Mouse (Mus musculus): ENCODE measurements around the gene Mrpl20. TPM values are rescaled to one million over a fixed set of nuclear protein-coding genes. Genes with fewer than 3 reads are reported as not detected.

The Mrpl20 gene
- total RNA-seq, 2 experiments from 2014 or later = 38.3 to 49.1 TPM

GRCm38 (mm10) chr4:155829866-155830265 lies 27.2 kb downstream of the Mrpl20 start:
- no peak for DNase-seq
- intact Hi-C loops (cut with DNase I) = no loop called here

- DNase-seq = no peak
- intact Hi-C loops (cut with DNase I) = no loop called here
Observed at GRCm38 (mm10) chr4:155830596-155830995, 27.9 kb downstream of the Mrpl20 start.

GRCm38 (mm10) chr4:155831205-155831766 lies 28.6 kb downstream of the Mrpl20 start, which contains the start of gene Aurkaip1:
Gene Aurkaip1, plus strand, starts transcription at chr4:155831272.
- intact Hi-C loops (cut with DNase I) = no loop called here
- DNase-seq = peak; percentile 91 to 95

- no peak for DNase-seq
Observed at GRCm38 (mm10) chr4:155831831-155832230, 29.2 kb downstream of the Mrpl20 start.

GRCm38 (mm10) chr4:155832321-155832720 lies 29.6 kb downstream of the Mrpl20 start:
- intact Hi-C loops (cut with DNase I) = no loop called here
- DNase-seq = no peak

More at GRCm38 (mm10) chr4:155831831-155832230, 29.2 kb downstream of the Mrpl20 start:
- intact Hi-C loops (cut with DNase I) = no loop called here

GRCm38 (mm10) chr4:155833234-155833633 lies 30.6 kb downstream of the Mrpl20 start:
- DNase-seq = no peak
- intact Hi-C loops (cut with DNase I) = no loop called here

GRCm38 (mm10) chr4:155833836-155834235 lies 31.2 kb downstream of the Mrpl20 start:
- DNase-seq = peak; percentile 84 to 86
- intact Hi-C loops (cut with DNase I) = no loop called here

- DNase-seq = peak; percentile 57 to 64
- intact Hi-C loops (cut with DNase I) = no loop called here
Observed at GRCm38 (mm10) chr4:155837404-155838010, 34.8 kb downstream of the Mrpl20 start.

- intact Hi-C loops (cut with DNase I) = no loop called here
- DNase-seq = peak in 1 of 2 experiments; percentile 61
Observed at GRCm38 (mm10) chr4:155838187-155839153, 35.8 kb downstream of the Mrpl20 start.

GRCm38 (mm10) chr4:155839483-155839910 lies 36.8 kb downstream of the Mrpl20 start, which contains the start of gene Mxra8:
Gene Mxra8, plus strand, starts transcription at chr4:155839680.
- intact Hi-C loops (cut with DNase I) = no loop called here
- DNase-seq = peak; percentile 87 to 90

GRCm38 (mm10) chr4:155840076-155841002 lies 37.7 kb downstream of the Mrpl20 start:
- DNase-seq = no peak
- intact Hi-C loops (cut with DNase I) = no loop called here

GRCm38 (mm10) chr4:155841003-155841454 lies 38.4 kb downstream of the Mrpl20 start:
- DNase-seq = peak in 1 of 2 experiments; percentile 62

GRCm38 (mm10) chr4:155841651-155842270 lies 39.1 kb downstream of the Mrpl20 start:
- DNase-seq = peak in 1 of 2 experiments; percentile 15
- intact Hi-C loops (cut with DNase I) = no loop called here

More at GRCm38 (mm10) chr4:155841003-155841454, 38.4 kb downstream of the Mrpl20 start:
- intact Hi-C loops (cut with DNase I) = no loop called here

- intact Hi-C loops (cut with DNase I) = no loop called here
Observed at GRCm38 (mm10) chr4:155843231-155843630, 40.6 kb downstream of the Mrpl20 start.

GRCm38 (mm10) chr4:155846871-155847578 lies 44.3 kb downstream of the Mrpl20 start, which contains the start of gene Dvl1:
Gene Dvl1, plus strand, starts transcription at chr4:155847402.
- intact Hi-C loops (cut with DNase I) = no loop called here

More at GRCm38 (mm10) chr4:155843231-155843630, 40.6 kb downstream of the Mrpl20 start:
- DNase-seq = no peak

GRCm38 (mm10) chr4:155847591-155848352 lies 45.1 kb downstream of the Mrpl20 start:
- intact Hi-C loops (cut with DNase I) = no loop called here
- DNase-seq = peak in 1 of 2 experiments; percentile 39

More at GRCm38 (mm10) chr4:155846871-155847578, 44.3 kb downstream of the Mrpl20 start, which contains the start of gene Dvl1:
- peak; percentile 92 to 95 for DNase-seq

GRCm38 (mm10) chr4:155848434-155849095 lies 45.9 kb downstream of the Mrpl20 start:
- DNase-seq = peak in 1 of 2 experiments; percentile 39
- intact Hi-C loops (cut with DNase I) = no loop called here
